Mouse (Mus musculus): ENCODE measurements around the gene Hlcs.

DNA sequence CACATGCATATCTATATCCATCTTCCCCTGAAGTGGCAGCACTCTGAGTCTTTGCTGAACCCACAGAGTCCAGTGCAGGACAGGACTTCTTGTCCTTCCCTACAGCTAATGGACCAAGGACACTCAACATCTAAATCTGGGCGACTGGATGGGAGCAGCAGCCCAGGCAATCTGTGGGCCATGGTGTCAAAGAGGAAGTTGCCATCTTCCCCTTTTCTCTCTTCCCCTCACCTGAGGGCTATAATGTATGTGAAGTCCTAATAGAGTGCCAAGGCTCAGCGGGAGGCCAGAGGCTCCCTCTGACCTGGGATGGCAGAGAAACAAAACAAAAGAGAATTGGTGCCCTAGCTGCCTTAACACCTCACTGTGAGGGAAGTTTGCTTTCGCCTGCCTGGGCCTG lies 29.4 kb downstream of the Hlcs start:
- TF ChIP-seq CTCF (conservative IDR thresholded peaks at IDR 0.05; ENCODE audit: insufficient read depth, insufficient read length, low read depth, low read length) (no peak), POLR2A (IDR thresholded peaks at IDR 0.05; ENCODE audit: low read depth, low read length) (no peak)

Data from kidney, adult 2 months (tissue).